Mouse (Mus musculus) layer of hippocampus, adult 9-11 months (tissue): ENCODE data around the gene Magi1.
A peak's percentile ranks its signal among the peaks of the same experiment; 100 is the strongest.

Source experiments
- DNase-seq: peaks from one replicate; pipeline ENCODE4 v3.0.0; 2022

Gene Magi1

DNA sequence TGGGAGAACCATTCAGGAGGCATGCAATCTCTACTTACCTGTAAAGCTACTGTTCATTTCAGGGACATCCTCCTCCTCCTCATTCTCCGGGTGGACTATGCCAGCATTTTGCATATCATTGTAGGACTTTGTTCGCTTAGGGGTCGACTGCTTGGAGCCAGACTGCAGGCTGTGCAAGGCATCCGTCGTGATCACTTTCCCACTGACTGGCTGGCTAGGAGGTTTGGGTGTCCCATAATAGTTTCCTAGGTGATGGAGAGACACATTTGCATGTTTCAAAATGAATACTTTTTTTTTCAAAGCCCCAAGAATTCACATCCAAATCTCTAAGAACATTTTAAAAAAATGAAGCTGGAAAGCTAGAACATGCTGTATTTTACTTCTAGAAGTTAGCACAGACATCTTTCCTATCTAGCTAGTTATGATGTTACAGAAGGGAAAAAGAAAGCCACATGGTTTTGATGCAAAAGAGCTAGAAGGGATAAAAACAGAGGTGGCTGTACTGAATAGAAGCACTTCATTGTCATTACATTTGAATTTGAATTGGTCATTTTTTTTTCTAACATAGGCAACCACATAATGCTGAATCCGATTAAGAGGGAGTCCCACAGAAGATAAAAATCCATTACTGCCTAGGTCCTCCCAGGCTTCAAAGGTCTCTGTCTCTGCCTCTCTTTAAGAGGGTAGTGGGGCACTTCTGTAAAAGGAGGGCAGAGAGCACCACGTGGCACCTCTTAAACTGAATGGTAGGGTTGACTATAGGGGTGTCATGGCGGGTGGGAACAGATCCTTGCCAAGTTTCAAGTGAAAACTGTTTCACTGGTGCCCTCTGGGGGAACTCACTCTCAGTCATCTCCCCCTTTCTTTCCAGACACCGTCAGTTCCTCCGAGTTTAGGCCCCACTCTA, 491.2 kb downstream of the Magi1 start:
- no peak for DNase-seq

GRCm38 (mm10) chr6:93789721-93790120, 494.0 kb downstream of the Magi1 start:
- no peak for DNase-seq

DNA sequence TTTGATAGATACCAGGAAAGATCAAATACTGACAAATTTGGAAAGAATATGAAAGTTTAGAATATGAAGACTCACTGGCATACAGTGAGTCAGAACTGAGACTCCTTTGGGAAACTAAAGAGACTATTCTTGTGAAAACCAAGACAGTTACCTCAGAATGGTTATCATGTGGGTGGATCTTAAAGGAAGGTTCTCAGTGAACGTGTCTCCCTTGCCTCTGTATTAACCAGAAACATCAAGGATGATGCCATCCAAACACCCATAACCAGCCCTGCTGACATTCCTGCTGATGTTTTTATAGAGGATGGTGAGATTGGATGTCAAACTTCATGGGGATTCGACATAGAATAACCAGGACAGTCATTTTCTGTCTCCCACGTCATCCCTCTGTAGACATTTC, 496.7 kb downstream of the Magi1 start:
- DNase-seq: no peak

DNA sequence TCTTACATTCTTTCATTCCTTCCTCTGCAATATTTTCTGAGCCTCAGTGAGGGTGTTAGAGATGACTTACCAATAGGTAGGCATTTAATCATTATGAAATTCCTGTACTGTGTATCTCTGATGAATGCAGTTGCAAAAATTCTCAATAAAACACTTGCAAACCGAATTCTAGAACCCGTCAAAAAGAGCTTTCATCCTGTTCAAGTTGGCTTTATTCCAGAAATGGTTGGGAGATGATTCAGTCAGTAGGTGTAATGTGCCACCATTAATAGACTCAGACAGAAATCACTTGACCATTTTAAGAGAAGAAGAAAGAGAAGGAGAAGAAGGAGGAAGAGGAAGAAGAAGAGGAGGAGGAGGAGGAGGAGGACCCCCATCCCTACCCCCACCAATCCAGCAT, 497.5 kb downstream of the Magi1 start:
- DNase-seq: no peak

GRCm38 (mm10) chr6:93771081-93771480, 512.6 kb downstream of the Magi1 start:
- no peak for DNase-seq

DNA sequence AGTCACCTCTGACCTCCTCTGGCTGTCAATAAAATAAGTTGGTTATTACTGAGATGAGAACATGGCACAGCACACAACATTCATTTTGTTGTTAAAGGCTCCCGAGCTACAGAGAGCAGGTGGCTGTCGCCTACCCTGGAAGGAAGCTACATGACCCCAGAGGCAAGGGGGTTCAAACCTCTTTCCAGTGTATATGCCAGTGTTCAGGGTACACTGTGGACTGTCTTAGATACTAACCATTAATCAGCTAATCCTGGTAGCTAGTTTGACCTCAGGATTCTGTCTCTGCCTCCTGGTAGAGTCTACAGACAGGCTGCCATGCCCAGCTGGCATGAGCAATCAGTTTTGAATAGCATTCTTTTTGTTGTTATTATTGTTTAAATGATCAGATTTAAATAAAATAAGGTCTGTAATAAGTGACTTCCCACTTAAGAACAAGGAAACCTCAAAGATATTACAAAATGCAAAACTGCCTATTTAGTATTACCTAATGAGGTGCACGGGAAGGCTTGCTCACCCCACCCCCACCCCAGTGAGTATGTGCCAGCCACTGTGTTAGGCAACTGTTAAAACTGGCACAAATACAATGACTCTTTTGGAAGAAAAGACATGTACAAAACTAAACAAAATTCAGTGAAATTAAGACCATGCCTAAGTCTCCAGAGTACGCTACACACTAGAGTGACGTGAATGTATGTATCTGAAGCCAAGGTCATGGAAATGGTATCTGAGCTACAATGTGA, 513.3 kb downstream of the Magi1 start:
- DNase-seq: no peak

DNA sequence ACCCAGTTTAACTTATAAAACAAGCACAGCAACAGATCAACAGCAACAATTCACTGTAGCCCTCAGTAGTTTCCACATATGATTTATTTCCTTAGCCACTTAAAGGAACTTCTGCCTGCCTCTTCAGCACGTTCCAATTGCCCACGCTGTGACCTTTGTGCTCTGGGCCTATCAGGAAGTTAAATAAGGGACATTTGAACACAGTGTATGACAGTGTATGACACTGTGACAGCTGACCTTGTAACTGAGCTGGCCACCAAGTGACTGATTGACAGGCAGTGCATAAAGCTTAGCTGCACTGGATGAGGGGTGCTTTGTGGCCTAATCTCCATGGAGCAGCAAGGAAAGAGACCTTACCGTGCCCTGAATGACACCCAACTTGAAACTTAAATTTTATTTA, 525.6 kb downstream of the Magi1 start:
- DNase-seq: no peak

- peak; percentile 90 for DNase-seq
Observed at GRCm38 (mm10) chr6:93757353-93758087, 526.2 kb downstream of the Magi1 start.

- no peak for DNase-seq
Observed at GRCm38 (mm10) chr6:93743145-93743544, 540.6 kb downstream of the Magi1 start.

- DNase-seq: no peak
Observed at GRCm38 (mm10) chr6:93739786-93740185, 543.9 kb downstream of the Magi1 start.

DNA sequence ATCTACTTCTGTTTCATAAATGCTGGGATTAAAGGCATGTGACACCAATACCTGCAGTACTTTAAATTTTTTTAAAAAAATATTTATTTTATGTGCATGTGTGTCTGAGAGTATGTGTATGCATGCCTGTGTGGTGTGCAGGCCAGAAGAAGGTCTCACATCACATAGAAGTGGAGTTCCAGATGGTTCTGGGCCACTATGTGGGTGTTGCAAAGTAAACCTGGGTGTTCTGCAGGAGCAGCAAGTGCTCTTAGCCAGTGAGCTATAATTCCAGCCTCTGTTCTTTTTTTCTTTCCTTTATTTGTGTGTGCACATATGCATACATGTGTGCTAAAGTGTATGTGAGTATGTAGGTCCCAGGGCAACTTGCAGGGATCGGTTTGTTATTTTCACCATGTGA, 546.6 kb downstream of the Magi1 start:
- no peak for DNase-seq

- DNase-seq: peak; percentile 74
Observed at GRCm38 (mm10) chr6:93736071-93736470, 547.6 kb downstream of the Magi1 start.

- DNase-seq: peak; percentile 55
Observed at GRCm38 (mm10) chr6:93733800-93734199, 549.9 kb downstream of the Magi1 start.

- no peak for DNase-seq
Observed at GRCm38 (mm10) chr6:93729702-93730101, 554.0 kb downstream of the Magi1 start.

DNA sequence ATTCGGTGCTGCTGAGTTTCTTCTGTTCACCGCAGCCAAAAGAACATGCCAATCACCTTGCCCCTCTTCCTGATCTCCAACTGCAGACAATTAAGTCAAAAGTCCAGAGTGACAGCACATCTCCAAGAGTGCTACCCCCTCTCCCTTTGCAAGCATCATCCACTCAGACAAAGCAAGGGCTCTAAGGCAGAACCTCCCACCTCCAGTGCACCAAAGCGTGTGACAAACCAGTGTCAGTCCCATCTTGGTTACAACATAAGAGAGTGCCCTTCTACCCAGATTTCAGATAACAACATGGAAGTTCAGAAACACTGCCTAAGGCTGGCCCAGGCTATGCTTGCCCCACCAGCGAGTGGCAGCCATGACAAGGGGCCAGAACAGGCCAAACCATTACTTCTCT, 554.9 kb downstream of the Magi1 start:
- DNase-seq: no peak

DNA sequence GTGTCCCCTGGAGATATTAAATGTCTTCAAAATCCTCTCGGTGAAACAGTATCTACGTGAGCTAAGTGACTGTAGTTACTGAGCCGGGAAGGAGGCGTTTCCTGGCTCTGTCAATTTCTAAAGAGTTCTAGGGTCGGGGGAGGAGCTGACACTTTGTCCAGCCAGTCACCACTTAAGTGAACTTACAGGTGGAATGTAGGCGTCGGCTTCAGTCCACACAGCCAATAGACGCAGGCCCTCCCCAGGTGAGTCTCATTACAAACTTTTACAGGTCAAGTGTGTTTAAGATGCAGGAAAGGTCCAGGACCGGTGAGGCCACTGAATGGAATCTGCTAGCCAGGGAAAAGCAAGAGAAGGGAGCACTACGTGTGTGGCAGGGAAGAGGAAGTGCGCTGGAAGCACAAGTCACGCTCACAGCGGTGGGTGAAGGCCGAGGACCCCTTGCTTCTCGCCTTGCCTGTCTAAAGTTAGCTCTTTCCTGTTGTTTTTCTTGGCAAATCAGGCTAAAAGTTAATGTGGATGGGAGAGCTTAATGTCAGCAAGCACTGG, 556.0 kb downstream of the Magi1 start:
- no peak for DNase-seq

DNA sequence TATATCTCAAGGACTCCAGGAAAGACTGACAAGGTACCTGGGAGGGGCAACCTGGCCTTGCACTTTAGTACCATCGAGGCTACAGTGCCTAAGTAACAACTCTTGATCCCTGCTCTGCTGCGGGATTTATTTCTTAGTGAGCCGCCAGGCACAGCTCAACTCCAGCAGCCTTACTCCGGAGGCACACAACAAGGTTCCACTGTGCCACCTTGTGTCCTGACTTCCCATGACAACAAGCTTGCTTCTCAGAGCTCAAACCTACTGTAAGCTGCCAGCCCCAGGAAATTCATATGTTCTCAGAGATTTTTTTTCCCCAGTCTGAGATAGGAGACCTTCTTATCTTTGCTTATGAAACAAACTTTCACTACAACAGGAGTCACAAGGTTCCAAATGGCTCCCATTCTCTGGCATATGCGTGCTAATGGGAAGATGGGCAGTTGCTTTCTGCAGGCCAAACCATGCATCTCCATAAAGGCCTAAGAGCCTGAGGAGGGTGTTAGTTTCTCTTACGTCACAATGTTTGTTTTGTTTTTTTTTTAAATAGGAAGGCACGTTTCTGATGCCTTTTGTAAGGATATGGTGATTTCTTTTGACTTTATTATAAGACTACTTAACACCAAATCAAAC, 556.8 kb downstream of the Magi1 start:
- no peak for DNase-seq

DNA sequence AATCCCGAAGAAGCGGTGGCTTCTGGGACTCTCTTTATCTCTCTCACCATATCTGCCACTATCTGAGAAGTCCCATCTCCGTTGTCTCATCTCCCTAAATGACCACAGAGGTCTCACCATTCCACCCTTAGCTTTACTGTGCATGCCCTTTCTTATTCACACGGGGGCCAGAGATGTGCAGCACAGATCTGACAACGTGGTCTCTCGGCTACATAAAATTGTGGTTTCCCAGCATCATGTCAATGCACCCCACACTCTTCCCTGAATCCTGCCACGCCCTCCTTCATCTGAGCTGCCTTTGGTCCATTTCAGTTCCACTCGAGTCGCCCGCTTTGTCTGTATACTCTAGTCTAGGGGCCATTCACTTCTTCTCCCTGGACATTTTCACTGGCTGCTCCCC, 557.6 kb downstream of the Magi1 start:
- DNase-seq: no peak

- DNase-seq: no peak
Observed at GRCm38 (mm10) chr6:93724749-93725148, 559.0 kb downstream of the Magi1 start.

DNA sequence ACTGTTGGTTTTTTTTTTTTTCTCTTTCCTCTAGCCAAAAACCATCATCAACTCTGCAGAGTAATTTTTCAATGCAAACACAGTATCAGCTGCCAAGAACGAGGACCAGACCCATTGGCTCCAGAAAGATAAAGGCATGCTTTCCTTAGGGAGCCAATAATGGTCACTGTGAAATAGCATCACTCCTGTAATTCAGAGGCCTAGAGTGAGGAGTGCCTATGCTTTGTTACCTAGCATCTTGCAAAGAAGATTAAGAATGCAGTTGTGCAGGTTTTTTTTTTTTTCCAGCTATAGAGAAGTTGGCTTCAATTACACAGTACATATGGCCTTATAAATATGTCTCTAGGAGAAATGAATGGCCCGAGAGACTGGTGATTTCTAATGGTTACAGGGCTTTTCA, 560.5 kb downstream of the Magi1 start:
- no peak for DNase-seq

GRCm38 (mm10) chr6:93719532-93719931, 564.2 kb downstream of the Magi1 start:
- DNase-seq: no peak

GRCm38 (mm10) chr6:93718385-93718784, 565.3 kb downstream of the Magi1 start:
- DNase-seq: peak; percentile 25
